Mouse (Mus musculus): ENCODE data around the gene Med18. TPM values are rescaled to one million over a fixed set of nuclear protein-coding genes. Genes with fewer than 3 reads are reported as not detected.
A peak's percentile ranks its signal among the peaks of the same experiment; 100 is the strongest.

The Med18 gene
- 16.9 and 17.9 TPM in 2 replicates for polyA plus RNA-seq (2015; fragmentation: Nextera tagmentation; extraction: Ambion mirVana)

DNA sequence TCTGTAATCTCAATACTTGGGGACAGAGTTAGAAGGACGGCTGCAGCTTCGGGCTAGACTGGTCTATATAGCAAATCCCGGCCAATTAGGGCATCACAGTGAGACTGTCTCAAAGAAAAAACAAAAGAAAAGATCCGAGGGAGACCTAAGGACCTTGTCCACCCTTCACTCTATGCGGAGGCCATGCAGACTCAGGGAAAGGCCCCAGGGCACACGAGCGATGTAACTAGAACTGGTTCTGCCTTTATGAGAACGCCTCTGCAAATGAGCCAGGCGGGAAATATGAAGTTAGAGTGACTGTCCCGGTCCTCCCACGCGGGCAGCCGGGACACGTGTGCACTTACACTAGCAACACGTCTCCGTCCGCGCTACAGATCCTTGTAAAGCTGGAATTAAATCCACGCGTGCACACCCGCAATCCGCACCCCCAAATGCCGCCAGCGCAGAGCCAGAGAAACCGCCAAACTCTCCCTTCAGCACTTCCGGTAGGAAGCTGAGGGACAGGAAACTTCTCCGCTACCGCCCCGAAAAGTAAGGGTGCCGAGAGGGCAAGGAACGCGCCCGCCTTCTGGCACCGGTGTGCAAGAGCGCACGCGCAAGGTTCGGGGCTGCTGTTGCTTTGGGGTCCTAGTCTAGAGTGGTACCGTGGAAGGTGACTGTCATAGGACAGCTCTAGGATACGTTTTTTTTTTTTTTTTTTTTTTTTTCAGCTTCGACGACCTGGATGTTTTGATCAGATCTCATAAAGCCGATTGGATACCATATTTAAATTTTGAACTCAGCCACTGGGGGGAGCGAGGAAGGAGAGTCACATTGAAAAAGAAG is at the start of gene Med18:
Gene Med18, minus strand, starts transcription at position 492 of the 825 bp plus-strand sequence.
- peaks cover 16% of the 10 kb centered on the region for H3K36me3 ChIP-seq (ENCODE audit: control insufficient read depth, insufficient read depth, low read length)
- H3K9me3 ChIP-seq (replicated peaks; ENCODE audit: control insufficient read depth, low read length, poor library complexity, severe bottlenecking) = no peaks in the 10 kb centered on the region
- H3K4me1 ChIP-seq (ENCODE audit: control insufficient read depth, insufficient read depth, low read length) = peaks cover 25% of the 10 kb centered on the region
- H3K27me3 ChIP-seq (ENCODE audit: control insufficient read depth, insufficient read depth, low read depth, low read length) = no peaks in the 10 kb centered on the region
- H3K4me3 ChIP-seq (ENCODE audit: low read depth, low read length) = peak within 1 kb of the TSS; percentile 80
- ATAC-seq = peak; percentile 96
- peak within 1 kb of the TSS; percentile 51 for H3K27ac ChIP-seq (ENCODE audit: low read length)
- under 1% methylated on average over 44 of the region's 44 CpGs for WGBS
- H3K4me2 ChIP-seq (ENCODE audit: low read length) = peak within 1 kb of the TSS; percentile 93
- peak within 1 kb of the TSS; percentile 78 for H3K9ac ChIP-seq (ENCODE audit: low read depth, low read length)

DNA sequence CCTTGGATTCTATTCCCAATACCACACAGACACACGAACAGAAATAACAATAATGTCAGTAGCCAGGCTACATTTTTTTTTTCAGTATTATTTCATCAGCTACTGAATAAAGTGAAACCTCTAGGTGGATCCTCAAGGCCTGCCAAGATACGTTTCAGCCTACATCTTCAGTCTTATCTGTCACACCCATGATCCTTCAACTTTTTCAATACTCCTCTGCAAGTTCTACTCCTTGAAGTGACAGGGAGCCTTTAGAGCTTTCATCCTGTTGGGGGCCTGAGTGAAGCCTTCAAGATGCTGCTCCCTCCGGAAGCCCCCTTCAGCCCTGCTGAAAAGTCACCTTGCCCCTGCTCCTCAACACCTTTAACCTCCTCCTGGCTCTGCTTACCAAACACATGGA is 48.4 kb upstream of the Med18 start:
- 70% methylated on average over 3 of the region's 3 CpGs for WGBS
- no peak for ATAC-seq
- no peaks in the 10 kb centered on the region for H3K9me3 ChIP-seq (replicated peaks; ENCODE audit: control insufficient read depth, low read length, poor library complexity, severe bottlenecking)
- H3K27me3 ChIP-seq (ENCODE audit: control insufficient read depth, insufficient read depth, low read depth, low read length) = peaks cover 3% of the 10 kb centered on the region
- H3K4me2 ChIP-seq (ENCODE audit: low read length) = no peak overlapping the region
- no peak overlapping the region for H3K27ac ChIP-seq (ENCODE audit: low read length)
- no peaks in the 10 kb centered on the region for H3K36me3 ChIP-seq (ENCODE audit: control insufficient read depth, insufficient read depth, low read length)
- peaks cover 8% of the 10 kb centered on the region; the same call in 1 of the 2 replicates for H3K4me1 ChIP-seq (ENCODE audit: control insufficient read depth, insufficient read depth, low read length)
- no peak overlapping the region for H3K9ac ChIP-seq (ENCODE audit: low read depth, low read length)
- H3K4me3 ChIP-seq (ENCODE audit: low read depth, low read length) = no peak overlapping the region

DNA sequence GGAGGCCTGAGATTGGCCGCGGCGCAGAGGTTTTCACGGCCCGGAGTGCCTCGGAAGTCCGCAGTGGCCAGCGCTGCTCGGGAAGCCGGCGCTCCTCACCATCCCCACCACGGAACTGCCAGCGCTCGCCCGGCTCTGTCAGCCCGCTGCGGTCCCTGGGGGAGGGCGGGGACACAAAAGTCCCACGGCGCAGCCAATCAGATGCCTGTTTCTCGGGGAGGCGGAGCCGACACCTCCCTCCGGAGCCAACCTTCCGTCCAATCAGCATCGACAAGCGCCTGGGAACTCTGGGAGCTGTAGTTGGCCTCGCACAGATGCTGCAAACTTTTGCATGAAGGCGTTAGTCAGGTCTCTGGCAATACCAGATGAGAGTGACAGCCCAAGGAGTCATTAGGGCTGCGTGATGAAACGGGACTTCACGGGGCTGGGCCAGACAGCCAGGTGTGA is 46.7 kb upstream of the Med18 start, which contains the start of gene Sesn2:
Gene Sesn2, minus strand, starts transcription at position 150 of the 447 bp plus-strand sequence.
- under 1% methylated on average over 32 of the region's 32 CpGs for WGBS
- Histone ChIP-seq H3K4me3 (ENCODE audit: low read depth, low read length) (peak within 1 kb of the TSS; percentile 86), H3K36me3 (ENCODE audit: control insufficient read depth, insufficient read depth, low read length) (no peaks in the 10 kb centered on the region), H3K9me3 (replicated peaks; ENCODE audit: control insufficient read depth, low read length, poor library complexity, severe bottlenecking) (no peaks in the 10 kb centered on the region), H3K27me3 (ENCODE audit: control insufficient read depth, insufficient read depth, low read depth, low read length) (peaks cover 3% of the 10 kb centered on the region), H3K9ac (ENCODE audit: low read depth, low read length) (peak within 1 kb of the TSS; percentile 81), H3K27ac (ENCODE audit: low read length) (peak within 1 kb of the TSS; percentile 76), H3K4me1 (ENCODE audit: control insufficient read depth, insufficient read depth, low read length) (peaks cover 8% of the 10 kb centered on the region; the same call in 1 of the 2 replicates), H3K4me2 (ENCODE audit: low read length) (peak within 1 kb of the TSS; percentile 93)
- peak; percentile 93 for ATAC-seq

DNA sequence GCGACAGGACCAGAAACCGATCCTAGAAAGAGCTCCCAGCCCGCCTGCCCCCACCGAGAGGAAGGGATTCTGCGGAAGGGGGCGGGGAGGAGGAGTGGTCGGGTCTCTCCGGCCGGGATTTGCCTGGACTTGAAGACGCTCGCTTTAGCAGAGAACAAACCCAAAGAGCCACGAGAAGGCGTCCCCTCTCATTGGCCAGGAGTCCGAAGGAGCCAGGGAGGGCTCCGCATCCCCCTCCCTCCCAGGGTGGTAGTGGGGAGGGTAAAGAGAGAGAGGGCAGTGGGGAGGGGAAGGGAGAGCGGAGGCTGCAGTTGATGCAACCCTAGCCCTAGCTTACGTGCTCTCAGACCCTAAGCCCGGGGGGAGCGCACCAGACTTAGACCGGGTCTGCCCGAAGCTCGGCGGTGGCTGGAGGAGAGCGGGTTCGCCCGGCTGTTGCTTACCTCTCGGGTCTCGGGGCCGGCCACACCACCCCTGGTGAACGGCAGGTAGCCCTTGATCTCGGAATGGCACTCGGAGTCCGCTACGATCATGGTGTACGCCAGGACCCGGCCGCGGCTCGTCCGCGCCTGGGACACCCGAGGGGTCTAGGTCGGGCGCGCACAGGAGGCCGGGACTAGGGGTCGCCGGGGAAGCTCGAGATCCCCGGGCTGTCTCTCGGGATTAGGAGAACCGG is 46.0 kb upstream of the Med18 start:
- Histone ChIP-seq H3K4me3 (ENCODE audit: low read depth, low read length) (peak overlapping the region; percentile 86), H3K27me3 (ENCODE audit: control insufficient read depth, insufficient read depth, low read depth, low read length) (peaks cover 3% of the 10 kb centered on the region), H3K36me3 (ENCODE audit: control insufficient read depth, insufficient read depth, low read length) (no peaks in the 10 kb centered on the region), H3K9ac (ENCODE audit: low read depth, low read length) (peak overlapping the region; percentile 81), H3K27ac (ENCODE audit: low read length) (peak overlapping the region; percentile 76), H3K4me2 (ENCODE audit: low read length) (peak overlapping the region; percentile 93), H3K4me1 (ENCODE audit: control insufficient read depth, insufficient read depth, low read length) (peaks cover 5% of the 10 kb centered on the region; the same call in 1 of the 2 replicates), H3K9me3 (replicated peaks; ENCODE audit: control insufficient read depth, low read length, poor library complexity, severe bottlenecking) (no peaks in the 10 kb centered on the region)
- under 1% methylated on average over 50 of the region's 52 CpGs for WGBS
- peak; percentile 72 for ATAC-seq

DNA sequence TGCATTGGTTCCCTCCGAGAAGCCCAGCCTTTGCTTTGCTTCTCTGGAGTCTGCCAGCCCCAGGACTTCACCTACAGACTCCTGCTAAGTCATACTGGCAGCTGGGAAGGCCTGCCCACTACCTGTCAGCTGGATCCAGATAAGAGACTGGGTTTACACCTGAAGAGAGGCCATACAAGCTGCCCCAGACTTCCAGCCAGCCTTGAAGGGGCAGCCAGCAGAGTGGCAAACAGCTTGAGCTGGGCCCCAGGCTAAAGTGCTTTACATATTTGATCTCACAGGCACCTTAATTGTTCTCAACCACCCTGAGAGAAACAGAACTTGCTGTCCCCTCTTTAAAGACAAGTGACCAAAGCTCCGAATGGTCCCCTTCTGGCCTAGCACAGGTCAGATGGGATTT is 43.5 kb upstream of the Med18 start:
- WGBS = 46% methylated on average over 2 of the region's 2 CpGs
- H3K4me1 ChIP-seq (ENCODE audit: control insufficient read depth, insufficient read depth, low read length) = no peaks in the 10 kb centered on the region; the same call in 1 of the 2 replicates
- no peaks in the 10 kb centered on the region for H3K9me3 ChIP-seq (replicated peaks; ENCODE audit: control insufficient read depth, low read length, poor library complexity, severe bottlenecking)
- H3K4me2 ChIP-seq (ENCODE audit: low read length) = no peak overlapping the region
- no peaks in the 10 kb centered on the region for H3K27me3 ChIP-seq (ENCODE audit: control insufficient read depth, insufficient read depth, low read depth, low read length)
- H3K9ac ChIP-seq (ENCODE audit: low read depth, low read length) = no peak overlapping the region
- no peaks in the 10 kb centered on the region for H3K36me3 ChIP-seq (ENCODE audit: control insufficient read depth, insufficient read depth, low read length)
- no peak for ATAC-seq
- no peak overlapping the region for H3K4me3 ChIP-seq (ENCODE audit: low read depth, low read length)
- H3K27ac ChIP-seq (ENCODE audit: low read length) = no peak overlapping the region

DNA sequence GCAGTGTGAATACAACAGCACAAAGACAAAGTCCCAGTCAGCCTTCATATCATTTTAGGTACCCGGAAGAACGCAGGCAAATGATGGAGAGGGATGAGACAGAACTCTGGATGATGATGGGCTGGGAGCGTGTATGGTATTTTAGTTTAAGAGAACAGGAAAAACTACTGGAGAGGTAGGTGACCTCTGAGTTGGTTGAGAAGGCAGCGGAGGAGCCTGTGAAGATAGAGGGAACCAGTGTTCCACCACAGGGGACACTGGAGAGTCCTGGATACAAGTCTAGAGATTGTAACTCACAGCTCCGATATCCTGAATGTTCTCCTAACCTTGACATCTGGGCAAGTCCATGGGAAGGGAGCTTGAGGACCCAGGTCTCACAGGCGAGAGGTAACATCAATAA is 42.5 kb upstream of the Med18 start:
- H3K4me2 ChIP-seq (ENCODE audit: low read length) = no peak overlapping the region
- H3K9me3 ChIP-seq (replicated peaks; ENCODE audit: control insufficient read depth, low read length, poor library complexity, severe bottlenecking) = no peaks in the 10 kb centered on the region
- no peaks in the 10 kb centered on the region for H3K27me3 ChIP-seq (ENCODE audit: control insufficient read depth, insufficient read depth, low read depth, low read length)
- no peaks in the 10 kb centered on the region for H3K36me3 ChIP-seq (ENCODE audit: control insufficient read depth, insufficient read depth, low read length)
- no peak for ATAC-seq
- no peak overlapping the region for H3K9ac ChIP-seq (ENCODE audit: low read depth, low read length)
- H3K27ac ChIP-seq (ENCODE audit: low read length) = no peak overlapping the region
- H3K4me1 ChIP-seq (ENCODE audit: control insufficient read depth, insufficient read depth, low read length) = no peaks in the 10 kb centered on the region; the same call in 1 of the 2 replicates
- WGBS = 75% methylated on average over 6 of the region's 6 CpGs
- H3K4me3 ChIP-seq (ENCODE audit: low read depth, low read length) = no peak overlapping the region

DNA sequence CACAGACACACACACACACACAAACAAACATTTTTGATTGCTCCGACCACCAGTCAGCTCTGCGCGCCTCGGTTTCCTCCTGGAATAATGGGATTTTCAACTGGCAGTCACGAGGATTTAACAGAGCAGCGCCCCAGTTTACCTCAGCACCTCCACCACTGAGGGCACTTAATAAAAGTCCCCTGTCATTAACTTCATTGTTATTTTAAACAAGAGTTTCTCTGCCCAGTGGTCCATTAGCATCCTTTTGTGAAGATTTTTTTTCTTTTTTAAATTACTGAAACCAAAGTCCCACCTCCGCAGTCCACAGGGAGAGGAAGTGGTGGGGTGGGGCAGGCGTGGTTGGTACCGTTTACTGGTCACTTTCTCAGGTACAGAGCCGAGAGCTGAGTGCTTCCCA is 42.1 kb upstream of the Med18 start:
- no peak for ATAC-seq
- Histone ChIP-seq H3K27me3 (ENCODE audit: control insufficient read depth, insufficient read depth, low read depth, low read length) (no peaks in the 10 kb centered on the region), H3K4me1 (ENCODE audit: control insufficient read depth, insufficient read depth, low read length) (no peaks in the 10 kb centered on the region; the same call in 1 of the 2 replicates), H3K9ac (ENCODE audit: low read depth, low read length) (no peak overlapping the region), H3K27ac (ENCODE audit: low read length) (no peak overlapping the region), H3K4me3 (ENCODE audit: low read depth, low read length) (no peak overlapping the region), H3K36me3 (ENCODE audit: control insufficient read depth, insufficient read depth, low read length) (no peaks in the 10 kb centered on the region), H3K9me3 (replicated peaks; ENCODE audit: control insufficient read depth, low read length, poor library complexity, severe bottlenecking) (no peaks in the 10 kb centered on the region), H3K4me2 (ENCODE audit: low read length) (no peak overlapping the region)
- WGBS = 25% methylated on average over 10 of the region's 10 CpGs

DNA sequence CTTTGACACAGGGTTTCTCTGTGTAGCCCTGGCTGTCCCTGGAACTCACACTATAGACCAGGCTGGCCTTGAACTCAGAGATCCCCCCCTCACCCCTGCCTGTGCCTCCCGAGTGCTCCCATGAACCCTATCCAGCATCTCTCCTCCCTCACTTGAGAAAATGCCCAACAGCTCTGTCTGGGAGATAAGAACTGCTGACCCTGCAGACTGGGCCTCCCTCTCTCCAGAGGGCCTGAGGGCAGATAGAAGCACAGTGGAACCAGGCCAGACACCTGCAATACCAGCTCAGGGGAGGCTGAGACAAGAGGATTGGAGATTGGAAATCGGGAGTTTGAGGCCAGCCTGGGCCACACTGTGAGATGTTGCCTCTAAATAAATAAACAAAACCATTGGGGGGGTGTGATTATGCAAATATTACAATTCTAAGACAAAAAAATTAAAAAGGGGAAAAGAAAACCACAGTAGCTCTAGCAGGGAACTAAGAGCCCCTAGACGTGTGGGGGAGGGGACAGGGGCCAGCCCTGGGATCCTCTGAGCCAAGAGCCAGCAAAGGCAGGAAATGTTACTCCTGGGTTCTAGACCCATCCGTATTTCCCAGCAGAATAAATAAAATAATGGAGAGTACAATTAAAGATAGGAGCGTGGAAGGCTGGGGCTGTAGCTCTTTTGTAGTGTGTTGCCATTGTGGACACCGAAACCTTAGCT is 41.5 kb upstream of the Med18 start:
- Histone ChIP-seq H3K36me3 (ENCODE audit: control insufficient read depth, insufficient read depth, low read length) (no peaks in the 10 kb centered on the region), H3K4me1 (ENCODE audit: control insufficient read depth, insufficient read depth, low read length) (no peaks in the 10 kb centered on the region; the same call in 1 of the 2 replicates), H3K27me3 (ENCODE audit: control insufficient read depth, insufficient read depth, low read depth, low read length) (no peaks in the 10 kb centered on the region), H3K9me3 (replicated peaks; ENCODE audit: control insufficient read depth, low read length, poor library complexity, severe bottlenecking) (no peaks in the 10 kb centered on the region), H3K4me2 (ENCODE audit: low read length) (no peak overlapping the region), H3K9ac (ENCODE audit: low read depth, low read length) (no peak overlapping the region), H3K27ac (ENCODE audit: low read length) (no peak overlapping the region), H3K4me3 (ENCODE audit: low read depth, low read length) (no peak overlapping the region)
- ATAC-seq = no peak
- 64% methylated on average over 6 of the region's 6 CpGs for WGBS

All from midbrain, embryonic 16.5 days (tissue).